Comparison of ENCODE assay signal across 17 mouse cellular contexts in the genomic region with DNA sequence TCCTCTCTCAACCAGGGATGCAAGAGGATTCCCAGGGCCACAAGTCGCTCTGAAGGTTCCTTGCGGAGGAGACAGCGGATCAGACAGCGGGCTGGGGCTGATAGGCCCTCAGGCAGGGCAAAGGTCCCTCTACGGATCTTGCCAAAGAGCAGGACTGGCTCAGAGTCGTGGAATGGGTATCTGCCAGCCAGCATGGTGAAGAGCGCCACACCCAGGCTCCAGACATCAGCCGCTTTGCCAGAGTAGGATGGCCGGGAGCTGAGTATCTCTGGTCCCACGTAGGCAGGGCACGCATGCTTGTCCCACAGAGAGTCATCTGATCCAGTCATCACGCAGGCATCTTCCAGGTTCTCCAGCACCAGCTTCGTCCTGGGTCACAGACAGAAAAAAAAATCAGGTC. TPM values are rescaled to one million over a fixed set of nuclear protein-coding genes. Genes with fewer than 3 reads are reported as not detected.
DNase-seq lines count a peak whose midpoint lies in the region; ATAC-seq lines count a peak whose summit lies in the region.
"Had no signal": no experiment of that assay in that cellular context is flagged by ENCODE, and none has a peak within 500 bp of the region (broad histone marks: within the 10 kb centered on the region; RNA-seq: fewer than 3 reads in every experiment).

No protein-coding gene starts in this region.

- no peak overlapping the region for H3K4me2 ChIP-seq in lung, embryonic 15.5 days
- H3K4me2 ChIP-seq in intestine, embryonic 16.5 days (ENCODE audit: low read depth, low read length) = no peak overlapping the region
- H3K4me2 ChIP-seq in neural tube, embryonic 15.5 days = no peak overlapping the region
- H3K4me2 ChIP-seq: embryonic facial prominence, embryonic 15.5 days; heart, embryonic 13.5 days; hindbrain, embryonic 15.5 days had no signal

- DNase-seq in lung, postnatal 14 days = no peak
- DNase-seq in forebrain, embryonic 10.5 days (ENCODE audit: extremely low spot score, low spot score) = no peak
- DNase-seq: adrenal gland, postnatal 10 days; cerebellum, adult 11-12 months; cerebellum, adult 9-10 months; gastrocnemius, postnatal 14 days; heart, postnatal 36 days had no signal

- WGBS in lung, embryonic 15.5 days = 75% methylated on average over 13 of the region's 13 CpGs
- 74% methylated on average over 13 of the region's 13 CpGs for WGBS in intestine, embryonic 16.5 days
- WGBS in forebrain, embryonic 10.5 days = 83% methylated on average over 13 of the region's 13 CpGs
- WGBS in neural tube, embryonic 15.5 days = 86% methylated on average over 13 of the region's 13 CpGs

- peaks cover 18% of the 10 kb centered on the region for H3K4me1 ChIP-seq in lung, embryonic 15.5 days
- peaks cover 8% of the 10 kb centered on the region for H3K4me1 ChIP-seq in brown adipose tissue, adult 24 weeks (ENCODE audit: control insufficient read depth, insufficient read depth, insufficient read length, low read length)
- peaks cover 4% of the 10 kb centered on the region; the same call in 1 of the 2 replicates for H3K4me1 ChIP-seq in intestine, embryonic 16.5 days (ENCODE audit: control insufficient read depth, insufficient read depth, low read length)
- peaks cover 16% of the 10 kb centered on the region for H3K4me1 ChIP-seq in forebrain, embryonic 10.5 days
- peaks cover 6% of the 10 kb centered on the region; the same call in 1 of the 2 replicates for H3K4me1 ChIP-seq in neural tube, embryonic 15.5 days

- 0 out of 2 replicates have a peak overlapping the region, but pooled peaks have one; percentile 86 for H3K27ac ChIP-seq in lung, embryonic 15.5 days
- H3K27ac ChIP-seq in brown adipose tissue, adult 24 weeks (replicated peaks; ENCODE audit: low read depth, low read length) = peak overlapping the region; percentile 57; the same call in 1 of the 2 replicates
- H3K27ac ChIP-seq in intestine, embryonic 16.5 days (ENCODE audit: low read length) = no peak overlapping the region
- H3K27ac ChIP-seq in forebrain, embryonic 10.5 days = no peak overlapping the region
- H3K27ac ChIP-seq in neural tube, embryonic 15.5 days (replicated peaks) = no peak overlapping the region
- H3K27ac ChIP-seq: embryonic facial prominence, embryonic 15.5 days; heart, embryonic 13.5 days; hindbrain, embryonic 15.5 days had no signal

- no peak overlapping the region for H3K4me3 ChIP-seq in lung, embryonic 15.5 days
- no peak overlapping the region for H3K4me3 ChIP-seq in brown adipose tissue, adult 24 weeks (ENCODE audit: insufficient read depth, low read depth, low read length)
- H3K4me3 ChIP-seq in intestine, embryonic 16.5 days (ENCODE audit: low read length) = no peak overlapping the region
- no peak overlapping the region for H3K4me3 ChIP-seq in forebrain, embryonic 10.5 days
- no peak overlapping the region for H3K4me3 ChIP-seq in neural tube, embryonic 15.5 days (replicated peaks)
- H3K4me3 ChIP-seq: embryonic facial prominence, embryonic 15.5 days; erythroblast, embryonic 14.5 days; heart, embryonic 13.5 days; hindbrain, embryonic 15.5 days had no signal

- no peaks in the 10 kb centered on the region for H3K27me3 ChIP-seq in lung, embryonic 15.5 days
- peaks cover 5% of the 10 kb centered on the region; the same call in 1 of the 2 replicates for H3K27me3 ChIP-seq in intestine, embryonic 16.5 days (replicated peaks; ENCODE audit: control insufficient read depth, insufficient read depth, low read length)
- peaks cover 22% of the 10 kb centered on the region for H3K27me3 ChIP-seq in forebrain, embryonic 10.5 days (ENCODE audit: poor library complexity, severe bottlenecking)
- H3K27me3 ChIP-seq in neural tube, embryonic 15.5 days (replicated peaks) = no peaks in the 10 kb centered on the region
- H3K27me3 ChIP-seq: heart, embryonic 13.5 days; hindbrain, embryonic 15.5 days had no signal

- no peak for ATAC-seq in lung, embryonic 15.5 days (ENCODE audit: borderline replicate concordance, extremely low read depth, low FRiP score, low TSS enrichment)
- peak; percentile 60 for ATAC-seq in intestine, embryonic 16.5 days
- no peak for ATAC-seq in neural tube, embryonic 15.5 days (ENCODE audit: low FRiP score)
- ATAC-seq: CD4-positive, CD25-positive, alpha-beta regulatory T cell, adult 4 months; forebrain, embryonic 16.5 days had no signal

- no peaks in the 10 kb centered on the region for H3K9me3 ChIP-seq in lung, embryonic 15.5 days
- H3K9me3 ChIP-seq in intestine, embryonic 16.5 days (ENCODE audit: control insufficient read depth, low read length) = no peaks in the 10 kb centered on the region
- H3K9me3 ChIP-seq in forebrain, embryonic 10.5 days = no peaks in the 10 kb centered on the region
- H3K9me3 ChIP-seq in neural tube, embryonic 15.5 days (replicated peaks) = no peaks in the 10 kb centered on the region
- H3K9me3 ChIP-seq: embryonic facial prominence, embryonic 15.5 days; heart, embryonic 13.5 days; hindbrain, embryonic 15.5 days had no signal

- no peaks in the 10 kb centered on the region for H3K36me3 ChIP-seq in lung, embryonic 15.5 days
- H3K36me3 ChIP-seq in intestine, embryonic 16.5 days (ENCODE audit: control insufficient read depth, insufficient read depth, low read length) = no peaks in the 10 kb centered on the region
- H3K36me3 ChIP-seq in forebrain, embryonic 10.5 days (replicated peaks) = no peaks in the 10 kb centered on the region
- H3K36me3 ChIP-seq in neural tube, embryonic 15.5 days = no peaks in the 10 kb centered on the region
- H3K36me3 ChIP-seq: embryonic facial prominence, embryonic 15.5 days; heart, embryonic 13.5 days; hindbrain, embryonic 15.5 days had no signal

- no peak overlapping the region for H3K9ac ChIP-seq in lung, embryonic 15.5 days
- H3K9ac ChIP-seq in intestine, embryonic 16.5 days (ENCODE audit: low read depth, low read length) = peak overlapping the region; percentile 27; the same call in 1 of the 2 replicates
- H3K9ac ChIP-seq in neural tube, embryonic 15.5 days (replicated peaks) = no peak overlapping the region
- H3K9ac ChIP-seq: embryonic facial prominence, embryonic 15.5 days; heart, embryonic 13.5 days; hindbrain, embryonic 15.5 days had no signal

RNA-seq across cellular contexts. Expression of a gene that starts 5.5 kb away (rescaled TPM):
- 4.1 and 5.0 TPM in 2 replicates for polyA plus RNA-seq in lung, embryonic 15.5 days (2015; fragmentation: Nextera tagmentation; extraction: Ambion mirVana)
- 4.8 and 5.2 TPM in 2 replicates for polyA plus RNA-seq in brown adipose tissue, adult 24 weeks (2012; ENCODE audit: insufficient read depth, insufficient read length, missing spikeins)
- 4.4 and 7.1 TPM in 2 replicates for polyA plus RNA-seq in intestine, embryonic 16.5 days (2015; fragmentation: Nextera tagmentation; extraction: Ambion mirVana)
- polyA plus RNA-seq in forebrain, embryonic 10.5 days (2016; fragmentation: Nextera tagmentation; extraction: Ambion mirVana) = 2.3 and 3.1 TPM in 2 replicates
- 1.8 and 1.9 TPM in 2 replicates for polyA plus RNA-seq in neural tube, embryonic 15.5 days (2015; fragmentation: Nextera tagmentation; extraction: Ambion mirVana)

RNA-seq across cellular contexts. Expression of a gene that starts 5.9 kb away (rescaled TPM):
- 89.7 and 94.4 TPM in 2 replicates for polyA plus RNA-seq in lung, embryonic 15.5 days (2015; fragmentation: Nextera tagmentation; extraction: Ambion mirVana)
- 38.1 and 47.7 TPM in 2 replicates for polyA plus RNA-seq in brown adipose tissue, adult 24 weeks (2012; ENCODE audit: insufficient read depth, insufficient read length, missing spikeins)
- 82.5 and 83.2 TPM in 2 replicates for polyA plus RNA-seq in intestine, embryonic 16.5 days (2015; fragmentation: Nextera tagmentation; extraction: Ambion mirVana)
- 98.1 and 98.2 TPM in 2 replicates for polyA plus RNA-seq in forebrain, embryonic 10.5 days (2016; fragmentation: Nextera tagmentation; extraction: Ambion mirVana)
- 99.8 and 109 TPM in 2 replicates for polyA plus RNA-seq in neural tube, embryonic 15.5 days (2015; fragmentation: Nextera tagmentation; extraction: Ambion mirVana)

RNA-seq across cellular contexts. Expression of a gene that starts 38.1 kb away (rescaled TPM):
- polyA plus RNA-seq in lung, embryonic 15.5 days (2015; fragmentation: Nextera tagmentation; extraction: Ambion mirVana) = 0.14 and 0.36 TPM in 2 replicates
- not detected in 2 replicates for polyA plus RNA-seq in brown adipose tissue, adult 24 weeks (2012; ENCODE audit: insufficient read depth, insufficient read length, missing spikeins)
- 2.5 and 2.7 TPM in 2 replicates for polyA plus RNA-seq in intestine, embryonic 16.5 days (2015; fragmentation: Nextera tagmentation; extraction: Ambion mirVana)
- 1.1 and 2.4 TPM in 2 replicates for polyA plus RNA-seq in forebrain, embryonic 10.5 days (2016; fragmentation: Nextera tagmentation; extraction: Ambion mirVana)
- 50.9 and 60.3 TPM in 2 replicates for polyA plus RNA-seq in neural tube, embryonic 15.5 days (2015; fragmentation: Nextera tagmentation; extraction: Ambion mirVana)
- polyA plus RNA-seq: CD4-positive, CD25-positive, alpha-beta regulatory T cell, adult 4 months; erythroblast, embryonic 14.5 days had no signal

RNA-seq across cellular contexts. Expression of a gene that starts 44.7 kb away (rescaled TPM):
- polyA plus RNA-seq in lung, embryonic 15.5 days (2015; fragmentation: Nextera tagmentation; extraction: Ambion mirVana) = 37.3 and 40.3 TPM in 2 replicates
- polyA plus RNA-seq in brown adipose tissue, adult 24 weeks (2012; ENCODE audit: insufficient read depth, insufficient read length, missing spikeins) = 68.9 and 101 TPM in 2 replicates
- polyA plus RNA-seq in intestine, embryonic 16.5 days (2015; fragmentation: Nextera tagmentation; extraction: Ambion mirVana) = 35.8 and 37.7 TPM in 2 replicates
- polyA plus RNA-seq in forebrain, embryonic 10.5 days (2016; fragmentation: Nextera tagmentation; extraction: Ambion mirVana) = 28.4 and 28.6 TPM in 2 replicates
- 30.1 and 34.0 TPM in 2 replicates for polyA plus RNA-seq in neural tube, embryonic 15.5 days (2015; fragmentation: Nextera tagmentation; extraction: Ambion mirVana)

RNA-seq across cellular contexts. Expression of a gene that starts 59.5 kb away (rescaled TPM):
- 10.5 and 11.3 TPM in 2 replicates for polyA plus RNA-seq in lung, embryonic 15.5 days (2015; fragmentation: Nextera tagmentation; extraction: Ambion mirVana)
- polyA plus RNA-seq in brown adipose tissue, adult 24 weeks (2012; ENCODE audit: insufficient read depth, insufficient read length, missing spikeins) = 0.46 and 0.99 TPM in 2 replicates
- 3.5 and 3.6 TPM in 2 replicates for polyA plus RNA-seq in intestine, embryonic 16.5 days (2015; fragmentation: Nextera tagmentation; extraction: Ambion mirVana)
- 9.3 and 9.5 TPM in 2 replicates for polyA plus RNA-seq in forebrain, embryonic 10.5 days (2016; fragmentation: Nextera tagmentation; extraction: Ambion mirVana)
- 10.1 and 12.1 TPM in 2 replicates for polyA plus RNA-seq in neural tube, embryonic 15.5 days (2015; fragmentation: Nextera tagmentation; extraction: Ambion mirVana)

Comparison
In these comparisons a context has a peak if more than half of its experiments do, and no peak if none do; other contexts are left out.
1. H3K27ac ChIP-seq: peak in lung, embryonic 15.5 days (single experiment) and brown adipose tissue, adult 24 weeks (single experiment); none in intestine, embryonic 16.5 days (single experiment), forebrain, embryonic 10.5 days (single experiment) and neural tube, embryonic 15.5 days (single experiment).
2. RNA of a gene that starts 38.1 kb away (polyA plus RNA-seq): 50.9 to 60.3 TPM in neural tube, embryonic 15.5 days; 2.5 to 2.7 TPM in intestine, embryonic 16.5 days, 1.1 to 2.4 TPM in forebrain, embryonic 10.5 days, 0.14 to 0.36 TPM in lung, embryonic 15.5 days and not detected in brown adipose tissue, adult 24 weeks; every median in the first group is over 10 times any median in the second.